ENCODE assay signal across 9 mouse cellular contexts in genomic region chr4:125123279-125123671, GRCm38 (mm10). TPM values are rescaled to one million over a fixed set of nuclear protein-coding genes. Genes with fewer than 3 reads are reported as not detected.
DNase-seq lines count a peak whose midpoint lies in the region; ATAC-seq and TF ChIP-seq lines count a peak whose summit lies in the region.
"Had no signal": no experiment of that assay in that cellular context is flagged by ENCODE, and none has a peak within 500 bp of the region (broad histone marks: within the 10 kb centered on the region; RNA-seq: fewer than 3 reads in every experiment).

No protein-coding gene starts in this region.

- H3K27ac ChIP-seq in hindbrain, embryonic 10.5 days: peak overlapping the region; percentile 59; the same call in 1 of the 2 replicates
- H3K27ac ChIP-seq in hindbrain, embryonic 12.5 days: no peak overlapping the region
- H3K27ac ChIP-seq in ES-Bruce4 (ENCODE audit: insufficient read depth, low read length) (peak overlapping the region; percentile 6; the same call in 1 of the 2 replicates), macrophage (peak overlapping the region; percentile 88)

- no peak for ATAC-seq in hindbrain, embryonic 12.5 days (ENCODE audit: low FRiP score)

- no peak for DNase-seq in hindbrain, embryonic 10.5 days (ENCODE audit: low spot score)
- DNase-seq in induced T-regulatory cell, adult 2 months (ENCODE audit: low read depth): peak; percentile 84
- DNase-seq in cerebellum, postnatal 4 days (ENCODE audit: low spot score in 2 of 2): no peak
- DNase-seq in adipocyte (ENCODE audit: low spot score): no peak
- DNase-seq in lung, adult 18-20 months: no peak

- no peak for TF ChIP-seq POLR2A in ES-Bruce4 (IDR thresholded peaks at IDR 0.05; ENCODE audit: insufficient read depth, low read length)

- peaks cover 78% of the 10 kb centered on the region for H3K79me2 ChIP-seq in macrophage (ENCODE audit: inconsistent target)

- TF ChIP-seq CTCF in ES-Bruce4 (IDR thresholded peaks at IDR 0.05; ENCODE audit: low read depth, low read length): no peak

- TF ChIP-seq EP300 in ES-Bruce4 (IDR thresholded peaks at IDR 0.05; ENCODE audit: insufficient read depth, low read depth, low read length): no peak

- H3K36me3 ChIP-seq in hindbrain, embryonic 10.5 days: 0 out of 2 replicates have a peak, but pooled peaks cover 5% of the 10 kb centered on the region
- H3K36me3 ChIP-seq in hindbrain, embryonic 12.5 days: no peaks in the 10 kb centered on the region
- H3K36me3 ChIP-seq in ES-Bruce4 (ENCODE audit: control insufficient read depth, insufficient read depth, low read length, poor library complexity, severe bottlenecking): peaks cover 10% of the 10 kb centered on the region
- peaks cover 33% of the 10 kb centered on the region; the same call in 1 of the 2 replicates for H3K36me3 ChIP-seq in macrophage (ENCODE audit: inconsistent target)

- H3K4me2 ChIP-seq in hindbrain, embryonic 12.5 days (replicated peaks): no peak overlapping the region

- peak overlapping the region; percentile 20; the same call in 1 of the 2 replicates for H3K4me3 ChIP-seq in hindbrain, embryonic 10.5 days
- no peak overlapping the region for H3K4me3 ChIP-seq in hindbrain, embryonic 12.5 days
- H3K4me3 ChIP-seq in ES-Bruce4 (ENCODE audit: low read depth, low read length) (no peak overlapping the region), macrophage (ENCODE audit: inconsistent target) (peak overlapping the region; percentile 11; the same call in 1 of the 2 replicates)

- peaks cover 46% of the 10 kb centered on the region for H3K27me3 ChIP-seq in hindbrain, embryonic 10.5 days (ENCODE audit: insufficient read depth, poor library complexity, severe bottlenecking)
- H3K27me3 ChIP-seq in hindbrain, embryonic 12.5 days: peaks cover 23% of the 10 kb centered on the region
- H3K27me3 ChIP-seq in ES-Bruce4 (ENCODE audit: control insufficient read depth, insufficient read depth, low read length, poor library complexity, severe bottlenecking): no peaks in the 10 kb centered on the region
- H3K27me3 ChIP-seq: Patski had no signal

- H3K4me1 ChIP-seq in hindbrain, embryonic 10.5 days (replicated peaks): peaks cover 60% of the 10 kb centered on the region
- H3K4me1 ChIP-seq in hindbrain, embryonic 12.5 days: peaks cover 36% of the 10 kb centered on the region
- peaks cover 16% of the 10 kb centered on the region for H3K4me1 ChIP-seq in ES-Bruce4 (ENCODE audit: control insufficient read depth, insufficient read depth, low read length)

- no peaks in the 10 kb centered on the region for H3K9me3 ChIP-seq in hindbrain, embryonic 10.5 days
- no peaks in the 10 kb centered on the region for H3K9me3 ChIP-seq in hindbrain, embryonic 12.5 days (replicated peaks)
- H3K9me3 ChIP-seq in ES-Bruce4 (replicated peaks; ENCODE audit: control insufficient read depth, insufficient read depth, low read length, poor library complexity, severe bottlenecking): no peaks in the 10 kb centered on the region

- H3K9ac ChIP-seq in hindbrain, embryonic 12.5 days: no peak overlapping the region
- H3K9ac ChIP-seq in ES-Bruce4 (ENCODE audit: low read depth, poor library complexity, severe bottlenecking): no peak overlapping the region

- 75% methylated on average over 7 of the region's 7 CpGs for WGBS in hindbrain, embryonic 10.5 days
- WGBS in hindbrain, embryonic 12.5 days: 71% methylated on average over 7 of the region's 7 CpGs
- WGBS in macrophage (ENCODE audit: missing documents): 5% methylated on average over 7 of the region's 7 CpGs

RNA-seq across cellular contexts. Expression of gene Zc3h12a, which starts 4.4 kb away (rescaled TPM):
- 0.20 and 0.65 TPM in 2 replicates for polyA plus RNA-seq in hindbrain, embryonic 10.5 days (2016; fragmentation: Nextera tagmentation; extraction: Ambion mirVana)
- polyA plus RNA-seq in hindbrain, embryonic 12.5 days (2016; fragmentation: Nextera tagmentation; extraction: Ambion mirVana): 0.40 and 0.50 TPM in 2 replicates
- polyA plus RNA-seq in ES-Bruce4 (2011; ENCODE audit: insufficient read depth, insufficient read length, low read depth, missing spikeins) (3.6 and 4.7 TPM in 2 replicates), macrophage (2018) (6.2 to 14.2 TPM (median 8.5 TPM) in 3 replicates)
- total RNA-seq in macrophage (2018; cell fraction: chromatin; rRNA removed): 100 to 1,000 TPM in 20 of 26 experiments, 10 to 100 TPM in 6; 57.3 to 229 (median 148) TPM
- total RNA-seq in macrophage (2018; cell fraction: cytosol; rRNA removed): 100 to 1,000 TPM in 8 of 26 experiments, 10 to 100 TPM in 18; 12.0 to 167 (median 56.6) TPM
- 100 to 1,000 TPM in 18 of 26 experiments, 10 to 100 TPM in 8; 39.0 to 219 (median 148) TPM for total RNA-seq in macrophage (2018; cell fraction: nucleus; rRNA removed)

RNA-seq across cellular contexts. Expression of gene Meaf6, which starts 38.3 kb away (rescaled TPM):
- 85.1 and 92.8 TPM in 2 replicates for polyA plus RNA-seq in hindbrain, embryonic 10.5 days (2016; fragmentation: Nextera tagmentation; extraction: Ambion mirVana)
- 118 and 130 TPM in 2 replicates for polyA plus RNA-seq in hindbrain, embryonic 12.5 days (2016; fragmentation: Nextera tagmentation; extraction: Ambion mirVana)
- polyA plus RNA-seq in ES-Bruce4 (2011; ENCODE audit: insufficient read depth, insufficient read length, low read depth, missing spikeins) (35.2 and 39.6 TPM in 2 replicates), macrophage (2018) (18.5 to 49.2 TPM (median 35.8 TPM) in 3 replicates)
- 10 to 100 TPM; 11.9 to 63.3 (median 32.7) TPM for total RNA-seq in macrophage (2018; cell fraction: chromatin; rRNA removed)
- 10 to 100 TPM; 17.9 to 37.9 (median 23.7) TPM for total RNA-seq in macrophage (2018; cell fraction: cytosol; rRNA removed)
- 10 to 100 TPM in 25 of 26 experiments, 1 to 10 TPM in 1; 9.1 to 45.3 (median 21.4) TPM for total RNA-seq in macrophage (2018; cell fraction: nucleus; rRNA removed)

RNA-seq across cellular contexts. Expression of gene Snip1, which starts 56.8 kb away (rescaled TPM):
- polyA plus RNA-seq in hindbrain, embryonic 10.5 days (2016; fragmentation: Nextera tagmentation; extraction: Ambion mirVana): 29.2 and 30.7 TPM in 2 replicates
- 32.6 and 33.4 TPM in 2 replicates for polyA plus RNA-seq in hindbrain, embryonic 12.5 days (2016; fragmentation: Nextera tagmentation; extraction: Ambion mirVana)
- polyA plus RNA-seq in ES-Bruce4 (2011; ENCODE audit: insufficient read depth, insufficient read length, low read depth, missing spikeins): 20.0 and 23.8 TPM in 2 replicates
- 10 to 100 TPM in 22 of 26 experiments, 1 to 10 TPM in 4; 6.2 to 19.7 (median 15.0) TPM for total RNA-seq in macrophage (2018; cell fraction: chromatin; rRNA removed)
- 10 to 100 TPM; 14.5 to 23.3 (median 19.6) TPM for total RNA-seq in macrophage (2018; cell fraction: cytosol; rRNA removed)
- 10 to 100 TPM; 10.2 to 22.7 (median 17.1) TPM for total RNA-seq in macrophage (2018; cell fraction: nucleus; rRNA removed)
- 15.9 to 19.4 TPM (median 15.9 TPM) in 3 replicates for polyA plus RNA-seq in macrophage (2018)

RNA-seq across cellular contexts. Expression of gene Dnali1, which starts 57.8 kb away (rescaled TPM):
- polyA plus RNA-seq in hindbrain, embryonic 10.5 days (2016; fragmentation: Nextera tagmentation; extraction: Ambion mirVana): 0.36 and 0.92 TPM in 2 replicates
- polyA plus RNA-seq in hindbrain, embryonic 12.5 days (2016; fragmentation: Nextera tagmentation; extraction: Ambion mirVana): 1.2 and 1.7 TPM in 2 replicates
- polyA plus RNA-seq in ES-Bruce4 (2011; ENCODE audit: insufficient read depth, insufficient read length, low read depth, missing spikeins) (not detected in 2 replicates), macrophage (2018) (0.09 TPM in 1 of 3 replicates, not detected in the others)
- total RNA-seq in macrophage (2018; cell fraction: chromatin; rRNA removed): not detected
- total RNA-seq in macrophage (2018; cell fraction: cytosol; rRNA removed): under 1 TPM in 8 of 26 experiments, not detected in 18; 0.03 to 0.17 (median 0.07) TPM
- total RNA-seq in macrophage (2018; cell fraction: nucleus; rRNA removed): not detected

Comparison
In these comparisons a context has a peak if more than half of its experiments do, and no peak if none do; other contexts are left out.
1. H3K4me3 ChIP-seq: peak in hindbrain, embryonic 10.5 days (single experiment) and macrophage (single experiment); none in hindbrain, embryonic 12.5 days (single experiment) and ES-Bruce4 (single experiment).